Mouse (Mus musculus) heart, embryonic 16.5 days (tissue): Measurements from ENCODE around the gene Atp13a4. TPM values are rescaled to one million over a fixed set of nuclear protein-coding genes. Genes with fewer than 3 reads are reported as not detected.

ENCODE experiments used
- ATAC-seq: fragments of 200-750 bp; cut with Nextera tagmentation; replicated peaks from 2 replicates; pipeline ENCODE4 v1.8.0; 2017; ENCODE audit warnings: moderate number of reproducible peaks; ENCODE audit not compliant: insufficient read depth, low FRiP score; ENCODE audit errors: extremely low read depth
- H3K27ac ChIP-seq: fragments of 300-500 bp; sonication (generic); 2 replicates; pipeline ENCODE4 v1.5.1; 2014; ENCODE audit warnings: mild to moderate bottlenecking, low read length, control low read depth, moderate library complexity
- H3K27me3 ChIP-seq: fragments of 300-500 bp; sonication (generic); 2 replicates; pipeline ENCODE4 v1.6.1; 2014; ENCODE audit warnings: low read length, mixed read lengths; ENCODE audit not compliant: control insufficient read depth, insufficient read depth
- H3K36me3 ChIP-seq: fragments of 300-500 bp; sonication (generic); 2 replicates; pipeline ENCODE4 v1.6.1; 2014; ENCODE audit not compliant: control insufficient read depth, insufficient read depth
- H3K4me1 ChIP-seq: fragments of 300-500 bp; sonication (generic); 2 replicates; pipeline ENCODE4 v1.6.1; 2014; ENCODE audit warnings: low read length, mixed read lengths; ENCODE audit not compliant: control insufficient read depth, insufficient read depth
- H3K4me2 ChIP-seq: fragments of 300-500 bp; sonication (generic); 2 replicates; pipeline ENCODE4 v1.6.1; 2014; ENCODE audit warnings: low read depth, mild to moderate bottlenecking, control low read depth, low read length
- H3K4me3 ChIP-seq: fragments of 300-500 bp; sonication (generic); 2 replicates; pipeline ENCODE4 v1.5.1; 2014; ENCODE audit warnings: mild to moderate bottlenecking, control low read depth, low read length
- H3K9ac ChIP-seq: fragments of 300-500 bp; sonication (generic); 2 replicates; pipeline ENCODE4 v1.6.1; 2014; ENCODE audit warnings: low read length, control low read depth
- H3K9me3 ChIP-seq: fragments of 300-500 bp; sonication (generic); replicated peaks from 2 replicates; pipeline ENCODE4 v1.6.1; 2016; ENCODE audit warnings: low read length; ENCODE audit not compliant: control insufficient read depth
- WGBS: fragments of 180-500 bp; shearing (Covaris S2); extraction: QIAGEN DNeasy Blood & Tissue Kit; methylation state at CpG from one replicate; pipeline ENCODE4 v1.1.7; 2014; 5-methylcytosine and 5-hydroxymethylcytosine counted together
- polyA plus RNA-seq: library from polyadenylated mRNA; unstranded; fragments of >200 nt; fragmentation: Nextera tagmentation; extraction: Ambion mirVana; gene quantifications from 2 replicates; pipeline ENCODE4 v1.2.1, GENCODE M21; 2015

The Atp13a4 gene
- polyA plus RNA-seq, result 0.25 TPM in 1 of 2 replicates, not detected in the other

- 80% methylated on average over 11 of the region's 11 CpGs for WGBS
- no peak within 1 kb of the TSS for H3K4me3 ChIP-seq
- H3K4me2 ChIP-seq, result no peak within 1 kb of the TSS
- H3K27me3 ChIP-seq, result no peaks in the 10 kb centered on the region
- no peak for ATAC-seq
- H3K9ac ChIP-seq, result no peak within 1 kb of the TSS
- H3K4me1 ChIP-seq, result no peaks in the 10 kb centered on the region
- H3K36me3 ChIP-seq, result no peaks in the 10 kb centered on the region
- no peaks in the 10 kb centered on the region for H3K9me3 ChIP-seq
- H3K27ac ChIP-seq, result no peak within 1 kb of the TSS
Observed at GRCm38 (mm10) chr16:29544829-29545228, at the start of gene Atp13a4. Gene Atp13a4 (minus strand): TSS chr16:29544864.

- WGBS, result 77% methylated on average over 7 of the region's 7 CpGs
- Histone ChIP-seq H3K4me2 (no peak overlapping the region), H3K9ac (no peak overlapping the region), H3K4me3 (no peak overlapping the region), H3K27ac (no peak overlapping the region), H3K36me3 (peaks cover 35% of the 10 kb centered on the region), H3K27me3 (no peaks in the 10 kb centered on the region), H3K9me3 (no peaks in the 10 kb centered on the region), H3K4me1 (no peaks in the 10 kb centered on the region)
- no peak for ATAC-seq
Observed at GRCm38 (mm10) chr16:29592171-29592570, 47.5 kb upstream of the Atp13a4 start.

GRCm38 (mm10) chr16:29579787-29580176 lies 35.1 kb upstream of the Atp13a4 start:
- Histone ChIP-seq H3K36me3 (no peaks in the 10 kb centered on the region), H3K9ac (peak overlapping the region; percentile 98), H3K27ac (peak overlapping the region; percentile 78; the same call in 1 of the 2 replicates), H3K4me3 (peak overlapping the region; percentile 98), H3K9me3 (no peaks in the 10 kb centered on the region), H3K27me3 (no peaks in the 10 kb centered on the region), H3K4me1 (peaks cover 6% of the 10 kb centered on the region), H3K4me2 (peak overlapping the region; percentile 73)
- no peak for ATAC-seq
- WGBS, result 6% methylated on average over 12 of the region's 12 CpGs

GRCm38 (mm10) chr16:29579167-29579786 lies 34.6 kb upstream of the Atp13a4 start, which contains the start of gene Opa1:
Gene Opa1 (plus strand): TSS chr16:29579334.
- peak; percentile 99 for ATAC-seq
- Histone ChIP-seq H3K27ac (peak within 1 kb of the TSS; percentile 78), H3K36me3 (no peaks in the 10 kb centered on the region), H3K4me2 (peak within 1 kb of the TSS; percentile 73), H3K9me3 (no peaks in the 10 kb centered on the region), H3K27me3 (no peaks in the 10 kb centered on the region), H3K4me1 (peaks cover 6% of the 10 kb centered on the region), H3K4me3 (peak within 1 kb of the TSS; percentile 98), H3K9ac (peak within 1 kb of the TSS; percentile 98)
- WGBS, result under 1% methylated on average over 39 of the region's 39 CpGs

- H3K27ac ChIP-seq, result no peak overlapping the region
- no peak for ATAC-seq
- 11% methylated on average over 5 of the region's 5 CpGs for WGBS
- no peak overlapping the region for H3K4me3 ChIP-seq
- no peaks in the 10 kb centered on the region for H3K9me3 ChIP-seq
- H3K4me2 ChIP-seq, result no peak overlapping the region
- H3K9ac ChIP-seq, result no peak overlapping the region
- peaks cover 5% of the 10 kb centered on the region for H3K4me1 ChIP-seq
- no peaks in the 10 kb centered on the region for H3K36me3 ChIP-seq
- H3K27me3 ChIP-seq, result no peaks in the 10 kb centered on the region
Observed at GRCm38 (mm10) chr16:29575620-29576019, 31.0 kb upstream of the Atp13a4 start.

GRCm38 (mm10) chr16:29574013-29574412 lies 29.3 kb upstream of the Atp13a4 start:
- 52% methylated on average over 4 of the region's 4 CpGs for WGBS
- Histone ChIP-seq H3K9me3 (no peaks in the 10 kb centered on the region), H3K9ac (no peak overlapping the region), H3K27ac (no peak overlapping the region), H3K4me2 (no peak overlapping the region), H3K4me3 (no peak overlapping the region), H3K4me1 (no peaks in the 10 kb centered on the region; the same call in 1 of the 2 replicates), H3K36me3 (no peaks in the 10 kb centered on the region), H3K27me3 (no peaks in the 10 kb centered on the region)
- ATAC-seq, result no peak

- 5% methylated on average over 7 of the region's 7 CpGs for WGBS
- ATAC-seq, result no peak
- Histone ChIP-seq H3K4me2 (peak overlapping the region; percentile 73), H3K27ac (no peak overlapping the region), H3K9me3 (no peaks in the 10 kb centered on the region), H3K36me3 (no peaks in the 10 kb centered on the region), H3K4me3 (peak overlapping the region; percentile 40), H3K27me3 (peaks cover 2% of the 10 kb centered on the region; the same call in 1 of the 2 replicates), H3K9ac (peak overlapping the region; percentile 52; the same call in 1 of the 2 replicates), H3K4me1 (no peaks in the 10 kb centered on the region)
Observed at GRCm38 (mm10) chr16:29560869-29561268, 16.2 kb upstream of the Atp13a4 start.

- Histone ChIP-seq H3K27ac (no peak overlapping the region), H3K36me3 (no peaks in the 10 kb centered on the region), H3K27me3 (peaks cover 2% of the 10 kb centered on the region; the same call in 1 of the 2 replicates), H3K4me1 (no peaks in the 10 kb centered on the region), H3K9me3 (no peaks in the 10 kb centered on the region), H3K9ac (peak overlapping the region; percentile 52; the same call in 1 of the 2 replicates), H3K4me2 (peak overlapping the region; percentile 73), H3K4me3 (peak overlapping the region; percentile 40)
- WGBS, result 26% methylated on average over 10 of the region's 10 CpGs
- 0 out of 2 replicates have a peak, but pooled peaks have one; percentile 23 for ATAC-seq
Observed at GRCm38 (mm10) chr16:29560454-29560853, 15.8 kb upstream of the Atp13a4 start.

GRCm38 (mm10) chr16:29559667-29560066 lies 15.0 kb upstream of the Atp13a4 start:
- Histone ChIP-seq H3K27me3 (peaks cover 2% of the 10 kb centered on the region; the same call in 1 of the 2 replicates), H3K27ac (no peak overlapping the region), H3K36me3 (no peaks in the 10 kb centered on the region), H3K4me2 (no peak overlapping the region), H3K4me1 (no peaks in the 10 kb centered on the region), H3K9ac (no peak overlapping the region), H3K4me3 (no peak overlapping the region), H3K9me3 (no peaks in the 10 kb centered on the region)
- ATAC-seq, result no peak
- WGBS, result 77% methylated on average over 5 of the region's 5 CpGs
